Mouse (Mus musculus) MEL (cell line): ENCODE results near the gene Srsf12.

Source experiments
- EP300 ChIP-seq, 2 experiments: IDR thresholded peaks; 2 replicates each; pipeline ENCODE4 v1.6.1; 2011; ENCODE audit warnings: improper control_type of control experiment in 2 of 2, low read length in 2 of 2, low read depth in 1 of 2, mild to moderate bottlenecking in 1 of 2
- MEF2A ChIP-seq: IDR thresholded peaks from 2 replicates; pipeline ENCODE4 v1.6.1; 2014; ENCODE audit warnings: low read depth, mild to moderate bottlenecking, inconsistent platforms, low read length, improper control_type of control experiment; ENCODE audit not compliant: poor library complexity, insufficient replicate concordance, severe bottlenecking; ENCODE audit errors: extremely low read depth
- ZKSCAN1 ChIP-seq: IDR thresholded peaks from 2 replicates; pipeline ENCODE4 v1.6.1; 2012; ENCODE audit warnings: low read depth, mild to moderate bottlenecking, inconsistent platforms, low read length, improper control_type of control experiment, moderate library complexity

- no peak for TF ChIP-seq ZKSCAN1
- TF ChIP-seq MEF2A: no peak
- TF ChIP-seq EP300 (IDR thresholded peaks at IDR 0.05; ENCODE audit: low read depth in 1 of 2, low read length in 2 of 2): no peak
Measured at GRCm38 (mm10) chr4:33207551-33207950, 1.2 kb upstream of the Srsf12 start.
